Mouse (Mus musculus) hematopoietic stem cell, adult 5-6 weeks (primary cell): ENCODE results near the gene Txlnb. TPM values are rescaled to one million over a fixed set of nuclear protein-coding genes. Genes with fewer than 3 reads are reported as not detected.
"Not testable (repeated sequence)": the region's sequence is repeated elsewhere in the genome, so short reads cannot be mapped to it uniquely, and the experiment has no call there.

ENCODE experiments used
- ATAC-seq, 2 experiments: fragments of 125-278 bp in 1 of 2; replicated peaks in 1 of 2; 2 replicates each; pipeline ENCODE4 v1.8.0; 2016 to 2017; ENCODE audit warnings: inconsistent platforms in 2 of 2, mild to moderate bottlenecking in 2 of 2, moderate number of reproducible peaks in 2 of 2, low read depth in 1 of 2, moderate TSS enrichment in 1 of 2; ENCODE audit not compliant: low FRiP score in 2 of 2, poor library complexity in 2 of 2, severe bottlenecking in 2 of 2, insufficient read depth in 1 of 2, low TSS enrichment in 1 of 2
- total RNA-seq: library from RNA; stranded (forward); fragments of 172-1452, 232-1000 nt; gene quantifications from 2 replicates; pipeline ENCODE4 v1.2.3, GENCODE M21; 2017

The Txlnb gene
- 3.7 and 5.8 TPM in 2 replicates for total RNA-seq

DNA sequence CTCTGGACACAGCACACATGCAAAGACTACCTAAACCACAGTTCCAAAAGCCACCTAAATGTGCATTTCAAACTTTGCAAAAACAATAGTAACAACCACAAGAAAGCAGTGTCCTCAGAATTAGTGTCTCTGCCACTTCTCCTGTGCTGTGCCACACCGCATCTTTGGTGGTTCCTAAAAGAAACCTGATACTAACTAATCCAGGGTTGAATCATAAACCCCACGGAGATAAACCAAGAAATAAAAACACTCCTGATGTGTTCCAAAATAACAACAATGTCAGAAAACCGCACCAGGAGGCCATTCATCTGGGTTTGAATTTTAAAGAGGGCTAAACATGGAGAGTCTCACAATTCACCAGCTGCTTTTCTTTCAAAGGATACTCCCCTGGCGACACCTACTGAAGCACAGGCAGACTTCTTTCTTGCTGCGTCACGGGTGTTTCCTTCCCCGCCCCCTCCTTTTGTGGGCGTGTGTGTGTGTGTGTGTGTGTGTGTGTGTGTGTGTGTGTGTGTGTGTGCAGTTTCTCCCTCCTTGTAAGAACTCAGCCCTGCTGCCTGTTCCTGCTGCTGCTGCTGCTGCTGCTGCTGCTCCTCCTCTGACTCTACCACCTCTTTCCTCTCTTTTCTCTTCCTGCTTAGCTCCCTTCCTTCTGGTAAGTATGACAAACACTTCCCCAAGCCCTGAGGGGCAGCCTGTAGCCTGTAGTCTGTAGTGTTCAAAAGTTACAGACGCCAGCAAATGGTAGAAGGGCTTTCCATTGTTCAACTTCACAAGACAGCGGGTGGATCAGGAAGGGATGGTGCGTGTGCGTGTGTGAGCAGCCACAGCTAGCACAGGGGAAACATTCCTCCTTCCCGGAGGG is at the start of gene Txlnb:
Txlnb (plus strand) TSS at position 460 of the 865 bp plus-strand sequence.
- peak; percentile 84 to 85 for ATAC-seq

DNA sequence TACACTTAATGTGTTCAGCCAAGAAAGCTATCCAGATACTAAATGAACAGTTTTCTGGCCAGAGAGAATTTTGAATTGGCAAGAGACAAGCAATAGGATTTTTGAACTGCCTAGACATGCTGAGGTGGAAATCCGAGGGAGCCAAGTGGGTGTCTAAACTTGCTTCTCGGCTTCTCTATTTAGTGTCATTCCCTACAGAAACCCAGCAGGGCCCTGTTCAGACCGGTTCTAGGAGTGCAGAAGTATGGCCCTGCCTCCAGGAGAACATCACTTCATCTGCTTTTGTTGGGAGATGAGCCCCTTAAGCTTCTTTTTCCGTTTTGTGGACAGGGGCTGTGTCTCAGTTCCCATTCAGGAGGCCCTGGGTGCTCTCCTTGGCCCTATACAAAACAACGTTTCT is 43.5 kb upstream of the Txlnb start:
- ATAC-seq, result no peak

DNA sequence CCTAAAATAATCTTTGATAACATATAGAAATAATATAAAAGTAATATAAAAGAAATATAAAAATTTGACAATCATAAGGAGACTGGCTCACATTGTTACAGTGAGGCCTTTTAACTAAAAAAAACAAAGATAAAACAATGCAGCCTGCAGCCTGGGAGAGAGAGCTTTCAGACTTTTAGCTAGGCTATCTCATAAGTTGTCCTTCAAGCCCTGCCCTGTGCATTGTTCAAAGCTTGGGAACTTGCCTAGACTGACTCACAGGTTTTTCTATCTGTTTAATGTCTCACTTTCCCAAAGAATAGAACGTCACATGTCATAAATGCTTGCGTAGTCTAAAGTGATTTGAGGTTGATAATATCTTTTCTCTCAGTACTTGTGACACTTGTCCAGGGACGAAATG is 36.3 kb upstream of the Txlnb start:
- ATAC-seq, result no peak

DNA sequence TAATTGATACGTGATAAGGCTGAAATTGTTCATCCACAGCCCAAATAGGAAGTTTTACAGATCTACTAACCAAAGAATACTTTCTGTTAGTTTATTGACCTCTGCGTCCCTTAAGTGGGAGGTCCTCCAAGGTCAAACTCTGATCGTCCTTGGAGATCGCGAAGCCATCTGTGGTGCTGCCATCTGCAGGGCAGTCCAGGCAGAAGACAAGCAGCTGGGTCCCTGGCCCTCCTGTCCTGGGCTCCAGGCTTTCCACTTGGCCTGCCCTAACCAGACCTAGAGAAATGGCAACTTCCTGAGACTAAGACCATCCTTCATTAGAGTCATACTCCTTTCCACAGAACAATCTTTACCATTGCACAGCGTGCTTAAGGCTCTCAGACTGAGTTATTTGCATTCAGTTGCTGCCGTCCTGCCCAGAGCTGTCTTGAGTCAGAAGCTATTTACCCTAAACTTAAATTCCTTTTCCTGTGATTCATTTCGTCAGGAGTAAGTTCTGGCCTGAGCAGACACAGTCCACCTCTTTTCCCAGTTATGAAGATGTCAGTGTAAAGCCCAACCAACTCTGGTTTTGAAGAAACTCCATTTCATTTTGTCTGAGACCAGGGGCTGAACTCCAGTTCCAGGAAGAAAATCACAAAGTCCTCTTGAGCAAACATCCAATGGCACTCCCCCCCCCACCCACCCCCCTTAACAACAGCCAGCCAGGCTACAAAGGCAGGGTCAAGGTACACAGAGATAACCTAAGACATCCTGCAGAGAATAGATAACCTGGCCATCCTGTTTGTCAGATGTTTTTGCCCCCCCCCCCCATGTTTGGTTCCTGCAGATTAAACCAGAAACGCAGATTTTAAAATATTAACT is 35.0 kb upstream of the Txlnb start:
- ATAC-seq, result no peak

DNA sequence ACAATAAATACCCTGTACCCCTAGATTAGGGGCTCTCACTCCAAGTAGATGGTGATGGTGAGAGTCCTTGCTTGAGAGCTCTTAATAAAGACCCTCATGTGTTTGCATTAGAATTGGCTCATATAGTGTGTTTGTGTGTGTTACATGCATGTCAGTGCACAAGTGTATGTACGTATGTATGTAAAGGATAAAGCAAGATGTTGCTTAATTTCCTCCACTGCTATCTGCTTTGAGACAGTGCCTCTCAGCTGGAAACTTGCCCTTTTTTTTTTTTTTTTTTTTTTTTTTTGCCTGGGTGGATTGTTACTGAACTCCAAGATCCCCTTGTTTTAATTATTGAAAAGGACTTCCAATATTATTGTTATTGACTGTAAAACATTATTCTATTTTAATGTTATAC is 34.4 kb upstream of the Txlnb start:
- ATAC-seq, result no peak

DNA sequence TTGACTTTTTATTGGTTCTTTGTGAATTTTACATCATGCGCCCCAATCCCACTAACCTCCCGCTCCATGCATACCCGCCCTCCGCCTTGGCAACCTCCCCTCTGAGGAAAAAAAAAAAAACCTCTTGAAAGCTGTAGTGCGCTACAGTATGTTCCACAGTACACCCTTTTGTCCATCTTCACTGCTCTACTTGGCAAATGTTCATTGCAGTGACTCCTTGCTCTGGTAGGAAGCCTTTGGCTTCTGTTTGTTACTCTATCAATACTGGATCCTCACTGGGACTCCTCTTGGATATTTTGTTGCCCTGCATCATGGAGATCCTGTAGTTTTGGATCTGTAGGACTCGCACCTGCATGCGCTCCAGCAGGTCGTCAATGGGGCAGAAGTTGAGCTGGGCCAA is 33.1 kb upstream of the Txlnb start:
- ATAC-seq, result no peak

DNA sequence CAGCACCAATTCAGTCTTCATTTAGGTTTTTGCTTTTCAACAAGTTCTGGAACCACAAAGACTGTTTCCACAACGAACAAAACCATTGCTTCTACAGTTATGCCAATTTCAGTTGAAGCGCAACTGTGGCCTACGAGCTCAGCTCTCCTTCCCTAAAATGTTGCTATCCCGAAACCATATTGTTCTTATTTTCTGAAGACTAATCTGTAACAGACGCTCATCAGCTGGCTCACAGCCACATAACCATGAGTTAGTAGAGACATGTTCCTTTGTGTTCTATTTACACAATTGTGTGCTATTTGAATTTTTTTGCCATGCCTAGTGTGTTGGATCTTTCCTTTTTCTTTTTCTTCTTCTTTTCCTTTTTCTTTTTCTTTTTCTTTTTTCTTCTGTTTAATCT is 26.2 kb upstream of the Txlnb start:
- ATAC-seq, result no peak

DNA sequence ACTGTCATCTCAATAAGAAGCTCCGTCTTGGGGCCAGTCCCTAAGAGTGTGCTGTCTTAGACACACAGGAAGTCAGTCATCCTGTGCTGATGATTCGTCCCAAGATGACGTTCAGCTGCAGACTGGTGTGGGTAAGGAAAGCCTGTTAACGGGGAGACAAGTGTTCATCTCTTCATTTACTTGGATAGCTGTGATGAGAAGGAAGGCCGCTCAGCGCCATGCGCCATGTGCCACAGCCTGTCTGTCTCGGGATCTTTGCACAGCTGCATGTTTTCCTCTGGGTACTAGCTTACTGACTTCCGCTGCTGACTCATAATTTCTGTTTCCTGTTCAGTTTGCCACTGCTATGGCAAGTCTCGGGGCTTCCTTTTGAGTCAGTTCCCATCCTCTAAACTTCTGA is 23.7 kb upstream of the Txlnb start:
- ATAC-seq, result peak; percentile 90 to 91

DNA sequence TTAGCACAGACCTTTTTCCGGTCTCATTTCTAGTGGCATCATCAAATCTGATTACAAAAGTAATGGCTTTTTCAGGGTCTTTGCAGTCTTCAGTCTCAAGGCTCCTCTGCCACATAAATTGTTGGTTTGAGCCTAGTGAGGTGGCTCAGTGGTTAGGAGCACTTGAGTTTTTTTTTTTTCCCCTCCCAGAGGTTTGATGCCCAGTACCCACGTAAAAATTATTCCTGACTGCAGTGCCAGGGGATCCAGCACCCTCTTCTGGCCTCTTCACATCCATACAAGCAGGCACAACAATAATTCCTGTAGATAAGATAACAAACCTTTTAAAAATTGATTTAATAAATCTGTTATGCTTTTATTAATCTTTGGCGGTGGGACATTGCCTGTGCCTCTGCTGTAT is 21.7 kb upstream of the Txlnb start:
- no peak for ATAC-seq

DNA sequence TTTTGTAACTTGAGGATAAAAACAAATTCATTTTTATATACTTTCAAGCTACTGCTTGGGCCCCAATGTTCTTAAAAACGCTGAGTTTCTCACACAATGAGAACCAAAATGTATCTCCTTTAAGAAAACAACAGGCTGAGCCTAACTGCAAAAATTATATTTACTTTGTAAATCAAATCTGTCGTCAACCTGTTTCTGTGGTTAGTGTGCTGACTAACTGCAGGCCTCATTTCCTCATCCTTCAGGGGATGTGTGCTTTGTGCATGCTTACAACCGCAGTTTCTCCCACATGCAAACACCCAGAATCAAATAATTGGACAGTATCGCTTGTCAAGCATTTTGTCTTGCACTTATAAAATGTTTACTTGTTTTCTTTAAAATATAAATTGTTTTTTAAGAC is 20.9 kb upstream of the Txlnb start:
- ATAC-seq, result peak; percentile 77 to 78

DNA sequence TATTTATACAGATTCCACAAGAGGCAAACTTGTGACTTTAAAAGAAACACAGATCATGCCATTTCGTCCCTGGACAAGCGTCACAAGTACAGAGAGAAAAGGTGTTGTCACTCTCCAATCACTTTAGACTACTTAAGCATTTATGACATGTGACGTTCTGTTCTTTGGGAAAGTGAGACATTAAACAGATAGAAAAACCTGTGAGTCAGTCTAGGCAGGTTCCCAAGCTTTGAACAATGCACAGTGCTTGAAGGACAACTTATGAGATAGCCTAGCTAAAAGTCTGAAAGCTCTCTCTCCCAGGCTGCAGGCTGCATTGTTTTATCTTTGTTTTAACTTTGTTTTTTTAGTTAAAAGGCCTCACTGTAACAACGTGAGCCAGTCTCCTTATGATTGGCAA is 19.3 kb upstream of the Txlnb start:
- not testable (repeated sequence) for ATAC-seq

DNA sequence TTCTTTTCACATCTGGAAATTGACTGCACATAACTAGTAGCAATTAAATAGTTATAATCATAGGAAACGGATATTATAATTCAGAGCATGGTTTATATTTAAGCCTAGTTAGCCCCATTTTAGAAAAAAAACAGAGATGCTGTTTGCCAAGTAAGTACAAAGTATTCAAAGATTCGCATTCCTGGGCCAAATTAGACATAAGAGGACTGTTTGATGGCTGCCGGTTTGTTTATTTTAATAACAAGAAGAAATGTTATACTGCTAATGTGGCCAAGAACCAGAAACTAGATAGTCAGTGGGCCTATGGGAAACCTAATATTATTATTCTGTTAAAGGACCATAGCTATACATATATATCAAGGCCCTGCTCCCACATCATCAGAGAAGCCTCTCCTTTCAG is 9.3 kb upstream of the Txlnb start:
- no peak for ATAC-seq

DNA sequence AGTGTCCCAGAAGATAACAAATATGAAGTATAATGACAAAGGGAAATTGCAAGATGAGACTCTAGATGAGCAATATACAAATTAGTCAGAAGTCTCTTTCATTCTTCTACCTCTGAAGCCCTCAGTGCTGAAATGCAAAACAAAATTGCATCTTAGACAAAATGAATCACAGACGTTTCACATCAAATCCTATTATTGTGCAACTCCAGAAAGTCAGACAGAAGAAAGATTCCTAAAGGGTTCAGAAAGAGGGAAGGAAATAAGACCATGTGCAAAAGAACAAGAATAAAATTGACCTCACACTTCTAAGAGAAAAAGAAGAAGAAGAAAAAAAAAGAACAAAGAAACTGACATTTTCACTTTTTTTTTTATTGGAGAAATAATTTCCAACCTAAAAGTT is 8.1 kb upstream of the Txlnb start:
- no peak for ATAC-seq

DNA sequence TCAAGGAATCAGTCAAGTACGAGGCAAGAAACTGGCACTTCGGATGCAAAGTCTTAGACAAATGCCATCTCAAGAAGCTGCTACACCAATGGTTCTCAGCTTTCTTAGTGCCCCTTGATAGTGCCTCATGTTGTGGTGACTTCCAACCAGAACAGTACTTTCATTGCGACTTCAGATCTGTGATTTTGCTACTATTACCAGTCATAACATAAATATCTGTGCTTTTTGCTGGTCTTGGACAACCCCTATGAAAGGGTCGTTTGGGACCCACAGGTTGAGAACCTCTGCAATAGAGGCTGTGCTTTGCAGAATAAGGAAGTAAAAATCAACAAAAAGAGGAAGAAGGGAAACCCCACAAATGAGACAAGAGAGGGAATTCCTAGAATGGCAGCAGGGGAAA is 7.7 kb upstream of the Txlnb start:
- ATAC-seq, result peak; percentile 69 to 72; a peak in 3 of 4 replicates

DNA sequence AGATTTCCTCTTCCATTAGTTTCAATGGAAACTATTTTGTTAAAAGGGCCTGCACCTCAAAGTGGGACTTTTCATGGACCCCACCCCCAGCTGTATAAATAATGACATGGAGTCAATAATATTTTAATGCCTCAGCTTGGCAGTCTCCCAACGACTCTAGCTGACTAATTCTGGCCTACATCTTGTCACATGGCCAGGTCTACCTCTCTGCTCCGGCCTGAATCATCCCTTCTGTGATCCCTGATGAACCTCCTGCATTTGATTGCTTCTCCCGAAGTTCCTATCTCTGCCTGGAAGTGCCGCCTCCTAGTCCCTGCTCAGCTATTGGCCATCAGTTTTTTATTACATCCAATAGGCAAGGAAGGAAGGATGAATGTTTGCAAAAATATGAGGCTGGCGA is 2.1 kb upstream of the Txlnb start:
- no peak for ATAC-seq

DNA sequence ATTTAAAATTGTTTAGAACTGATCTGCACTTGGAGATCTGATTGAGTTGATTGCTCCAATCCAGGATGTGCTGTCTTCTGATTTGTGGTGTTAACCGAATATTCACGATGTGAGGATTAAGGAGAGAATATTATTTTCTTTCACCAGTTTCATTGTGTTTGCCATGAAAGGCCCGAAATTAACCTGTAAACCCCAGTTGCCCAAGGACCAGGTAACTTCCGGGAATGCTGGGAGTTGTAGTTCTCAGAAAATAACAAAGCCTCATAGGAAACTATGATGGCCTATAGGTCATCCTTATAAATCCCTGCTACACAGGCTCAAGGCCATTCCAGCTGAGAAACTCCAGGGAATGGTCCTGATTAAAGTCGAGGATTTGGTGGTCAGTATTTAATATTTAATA is 1.6 kb upstream of the Txlnb start:
- ATAC-seq, result no peak

DNA sequence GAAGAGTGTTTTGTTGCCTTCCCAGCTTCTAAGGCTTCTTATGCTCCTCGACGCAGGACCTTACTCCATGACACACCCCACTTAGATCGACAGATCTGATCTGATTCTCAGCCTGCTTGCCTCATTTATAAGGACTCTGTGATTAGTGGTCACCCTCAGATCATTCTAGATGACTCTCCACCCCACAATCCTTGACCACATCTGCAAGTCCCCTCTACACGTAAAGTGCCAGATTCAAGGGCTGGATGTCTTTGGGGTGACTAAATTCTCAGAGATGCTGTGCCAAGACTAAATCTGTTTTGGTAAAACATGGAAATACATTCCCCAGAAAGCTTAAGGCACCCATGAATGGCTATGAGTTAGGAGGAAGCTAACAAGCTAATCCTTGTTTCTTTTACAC is 799 bp upstream of the Txlnb start:
- ATAC-seq, result no peak

DNA sequence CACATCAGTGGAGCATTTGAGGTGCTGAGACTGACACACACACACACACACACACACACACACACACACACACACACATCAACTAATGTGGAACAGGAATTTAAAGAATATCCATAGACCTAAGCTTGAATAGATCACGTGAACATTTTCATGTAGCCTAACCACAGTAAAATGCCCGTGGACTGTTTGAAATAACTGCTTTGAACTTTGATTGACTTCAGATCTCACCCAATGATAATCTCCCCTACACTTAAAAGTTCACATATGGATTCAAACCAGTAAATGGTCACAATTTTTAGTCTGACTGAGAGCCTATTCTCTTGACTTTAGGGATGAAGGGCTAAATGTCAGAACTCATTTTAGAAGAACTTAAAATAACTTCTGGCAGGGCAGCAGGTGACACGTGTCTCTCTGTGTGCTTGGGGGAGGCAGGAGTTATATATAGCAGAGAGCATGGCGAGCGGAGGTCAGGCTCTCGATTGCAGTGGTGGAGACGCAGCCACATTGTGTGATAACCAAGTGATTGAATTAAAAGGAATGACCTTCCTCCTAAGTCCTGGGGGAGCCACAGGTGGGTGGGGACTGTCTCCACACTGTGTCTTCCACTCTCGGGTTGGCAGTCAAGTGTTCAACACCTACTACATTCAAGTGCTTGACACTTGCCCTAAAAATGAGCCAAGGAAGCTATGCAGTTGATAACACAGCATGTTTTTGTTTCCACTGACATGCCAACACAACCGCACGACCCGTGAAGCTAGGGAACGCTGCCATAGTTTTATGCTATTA is 1.0 kb downstream of the Txlnb start:
- no peak; a peak in 1 of 4 replicates for ATAC-seq
